Mouse (Mus musculus) CH12.LX (cell line): ENCODE measurements at regions not wholly inside any gene's neighbourhood (a gene's known extent, or its start where the extent isn't known, plus 50 kb on each side); places are given as distances from the start of the nearest gene placed in this dataset.
A peak's percentile ranks its signal among the peaks of the same experiment; 100 is the strongest.

Experiments used
- CTCF ChIP-seq, 2 experiments: IDR thresholded peaks in 1 of 2; conservative IDR thresholded peaks in 1 of 2; 2 replicates each; pipeline ENCODE4 v1.5.1; 2011 to 2012; ENCODE audit warnings: low read depth in 2 of 2, low read length in 2 of 2, improper control_type of control experiment in 1 of 2, inconsistent platforms in 1 of 2, mild to moderate bottlenecking in 1 of 2, moderate library complexity in 1 of 2
- MAFK ChIP-seq: IDR thresholded peaks from 2 replicates; pipeline ENCODE4 v1.6.1; 2011; ENCODE audit warnings: low read length, improper control_type of control experiment; ENCODE audit not compliant: insufficient replicate concordance
- POLR2A ChIP-seq: IDR thresholded peaks from 2 replicates; pipeline ENCODE4 v1.6.1; 2011; ENCODE audit warnings: low read depth, mild to moderate bottlenecking, improper control_type of control experiment, low read length

DNA sequence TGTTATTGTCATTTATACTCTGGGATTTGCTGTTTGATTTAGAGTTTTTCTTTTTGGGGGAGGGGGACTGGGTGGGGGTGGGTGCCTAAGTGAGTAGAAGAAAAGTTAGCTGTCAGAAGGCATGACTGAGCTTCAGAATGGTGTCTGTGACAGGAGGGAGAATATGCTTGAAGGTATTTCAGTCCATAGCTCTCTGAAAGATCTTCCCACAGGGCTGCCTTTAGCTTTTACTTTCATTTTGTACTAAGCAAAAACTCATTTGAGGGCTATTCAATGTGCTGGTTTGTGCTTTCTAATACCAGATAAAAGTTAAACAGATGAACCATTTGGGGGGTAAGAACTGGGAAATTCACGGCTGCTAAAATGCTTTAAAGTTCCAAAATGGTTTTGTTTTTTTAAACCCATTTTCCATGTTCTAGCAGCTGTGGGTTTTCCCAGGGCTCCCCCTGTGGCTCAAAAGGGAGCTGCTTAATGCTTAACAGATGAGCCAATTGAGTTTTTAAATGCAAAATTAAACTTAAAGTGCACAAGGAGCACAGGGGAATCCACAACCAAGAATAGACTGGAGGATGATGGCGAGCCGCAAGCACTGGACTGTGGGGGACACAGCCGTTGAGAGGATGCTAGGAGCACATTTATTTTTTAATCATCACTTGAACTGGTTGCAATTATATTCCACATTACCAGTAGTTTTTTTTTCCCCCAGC, 538.5 kb upstream of the Zic4 start:
- TF ChIP-seq CTCF (conservative IDR thresholded peaks at IDR 0.05 in 1 of 2, IDR thresholded peaks at IDR 0.05 in 1 of 2; ENCODE audit: low read depth in 2 of 2, low read length in 2 of 2) (peak in 1 of 2 experiments; percentile 51; a peak in 2 of 4 replicates), POLR2A (no peak), MAFK (no peak)
